Mouse (Mus musculus) midbrain, embryonic 12.5 days (tissue): ENCODE results near the gene Abcg5. TPM values are rescaled to one million over a fixed set of nuclear protein-coding genes. Genes with fewer than 3 reads are reported as not detected.
A peak's percentile ranks its signal among the peaks of the same experiment; 100 is the strongest.

Experiments
- ATAC-seq: fragments of 200-750 bp; cut with Nextera tagmentation; 2 replicates; pipeline ENCODE4 v1.8.0; 2017; ENCODE audit warnings: low read depth, moderate TSS enrichment, moderate library complexity; ENCODE audit not compliant: low FRiP score
- H3K27ac ChIP-seq: fragments of 300-500 bp; sonication (generic); replicated peaks from 2 replicates; pipeline ENCODE4 v1.5.1; 2016; ENCODE audit warnings: mild to moderate bottlenecking
- H3K27me3 ChIP-seq: fragments of 300-500 bp; sonication (generic); 2 replicates; pipeline ENCODE4 v1.6.1; 2016; ENCODE audit warnings: mild to moderate bottlenecking
- H3K36me3 ChIP-seq: fragments of 300-500 bp; sonication (generic); 2 replicates; pipeline ENCODE4 v1.6.1; 2016
- H3K4me1 ChIP-seq: fragments of 300-500 bp; sonication (generic); 2 replicates; pipeline ENCODE4 v1.6.1; 2016
- H3K4me2 ChIP-seq: fragments of 300-500 bp; sonication (generic); replicated peaks from 2 replicates; pipeline ENCODE4 v1.6.1; 2016; ENCODE audit warnings: mild to moderate bottlenecking, moderate library complexity
- H3K4me3 ChIP-seq: fragments of 300-500 bp; sonication (generic); 2 replicates; pipeline ENCODE4 v1.5.1; 2016; ENCODE audit warnings: mild to moderate bottlenecking
- H3K9ac ChIP-seq: fragments of 300-500 bp; sonication (generic); replicated peaks from 2 replicates; pipeline ENCODE4 v1.6.1; 2016; ENCODE audit warnings: mild to moderate bottlenecking, moderate library complexity
- H3K9me3 ChIP-seq: fragments of 300-500 bp; sonication (generic); 2 replicates; pipeline ENCODE4 v1.6.1; 2016; ENCODE audit warnings: mild to moderate bottlenecking
- WGBS: fragments of 180-500 bp; shearing (Covaris S2); methylation state at CpG from one replicate; pipeline ENCODE4 v1.1.7; 2016; 5-methylcytosine and 5-hydroxymethylcytosine counted together
- polyA plus RNA-seq: library from polyadenylated mRNA; unstranded; fragments of >200 nt; fragmentation: Nextera tagmentation; extraction: Ambion mirVana; gene quantifications from 2 replicates; pipeline ENCODE4 v1.2.1, GENCODE M21; 2016

Gene Abcg5
- polyA plus RNA-seq, 1 experiment from 2014 or later: 1.2 TPM

GRCm38 (mm10) chr17:84641893-84642292 lies 40.9 kb downstream of the Abcg5 start:
- no peak overlapping the region for H3K4me2 ChIP-seq
- no peaks in the 10 kb centered on the region for H3K9me3 ChIP-seq
- 30% methylated on average over 3 of the region's 3 CpGs for WGBS
- H3K27me3 ChIP-seq: no peaks in the 10 kb centered on the region
- no peak for ATAC-seq
- no peaks in the 10 kb centered on the region for H3K36me3 ChIP-seq
- no peak overlapping the region for H3K27ac ChIP-seq
- H3K4me3 ChIP-seq: no peak overlapping the region
- H3K4me1 ChIP-seq: peaks cover 21% of the 10 kb centered on the region
- H3K9ac ChIP-seq: no peak overlapping the region

- Histone ChIP-seq H3K9ac (no peak overlapping the region), H3K4me1 (peaks cover 5% of the 10 kb centered on the region), H3K4me3 (no peak overlapping the region), H3K9me3 (no peaks in the 10 kb centered on the region), H3K36me3 (no peaks in the 10 kb centered on the region), H3K27ac (no peak overlapping the region), H3K27me3 (no peaks in the 10 kb centered on the region), H3K4me2 (no peak overlapping the region)
- WGBS: 64% methylated on average over 10 of the region's 10 CpGs
- no peak for ATAC-seq
These were observed 42.9 kb downstream of the Abcg5 start for GRCm38 (mm10) chr17:84639796-84640378.

DNA sequence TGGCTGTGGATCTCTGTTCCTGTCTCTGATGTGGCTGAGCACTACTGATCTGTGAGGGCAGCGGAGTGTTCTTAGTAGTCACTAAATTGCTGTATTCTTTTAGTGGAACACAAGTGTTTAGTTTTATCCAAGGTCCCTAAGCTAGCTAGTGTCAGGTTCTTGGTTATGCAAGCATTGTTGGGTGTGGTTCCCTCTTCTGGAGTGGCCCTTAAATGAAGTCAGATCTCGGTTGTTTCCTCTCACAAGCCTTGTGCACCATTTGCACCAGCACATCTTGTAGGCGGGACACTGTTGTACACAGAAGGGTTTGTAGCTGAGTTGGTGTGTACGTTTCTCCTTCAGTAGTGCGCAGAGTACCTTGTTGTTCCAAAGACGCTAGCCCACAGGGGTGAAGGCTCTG lies 44.8 kb downstream of the Abcg5 start:
- Histone ChIP-seq H3K9me3 (no peaks in the 10 kb centered on the region), H3K27me3 (no peaks in the 10 kb centered on the region), H3K4me1 (no peaks in the 10 kb centered on the region; the same call in 1 of the 2 replicates), H3K4me2 (no peak overlapping the region), H3K4me3 (no peak overlapping the region), H3K9ac (no peak overlapping the region), H3K27ac (no peak overlapping the region), H3K36me3 (no peaks in the 10 kb centered on the region)
- ATAC-seq: no peak
- 92% methylated on average over 6 of the region's 6 CpGs for WGBS

DNA sequence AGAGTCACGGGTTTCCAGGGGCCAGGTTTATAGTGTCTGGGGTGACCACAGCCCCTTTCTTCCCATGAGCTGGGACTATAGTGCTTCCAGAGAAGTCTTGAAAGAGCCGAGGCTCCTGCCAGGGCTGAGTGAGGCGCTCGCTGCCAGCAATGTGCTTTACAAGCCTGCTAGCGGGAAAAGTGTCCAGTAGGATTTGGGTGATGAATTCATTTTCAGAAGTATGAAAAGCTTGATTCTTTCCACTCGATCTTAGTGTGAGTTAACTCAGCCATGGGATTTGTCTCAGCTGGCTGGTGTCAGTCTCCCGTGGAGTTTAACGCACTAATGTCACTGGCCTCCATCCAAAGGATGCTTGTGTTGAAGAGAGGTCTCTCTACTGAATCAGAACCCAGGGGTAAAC lies 46.5 kb downstream of the Abcg5 start:
- 56% methylated on average over 8 of the region's 8 CpGs for WGBS

DNA sequence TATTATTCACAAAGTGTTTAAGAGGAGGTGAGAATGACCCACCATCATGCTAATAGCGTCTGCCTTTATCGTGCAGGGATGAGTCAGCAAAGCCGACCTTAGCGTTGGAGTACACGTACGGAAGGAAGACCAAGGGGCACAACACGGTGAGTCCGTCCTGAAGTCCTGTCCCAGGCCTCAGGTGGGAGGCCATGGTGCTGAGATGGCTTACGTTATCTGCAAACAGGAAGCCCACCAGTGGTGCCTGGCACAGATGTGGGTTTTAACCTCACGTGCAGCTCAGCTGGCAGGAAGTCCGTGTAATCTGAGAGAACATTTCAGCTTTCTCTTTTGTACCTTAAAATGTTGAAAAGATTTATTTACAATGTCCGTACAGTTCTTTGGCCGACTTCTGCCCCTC lies 49.4 kb downstream of the Abcg5 start:
- 88% methylated on average over 13 of the region's 13 CpGs for WGBS
- H3K4me1 ChIP-seq: no peaks in the 10 kb centered on the region
- H3K4me2 ChIP-seq: no peak overlapping the region
- H3K27ac ChIP-seq: no peak overlapping the region
- no peaks in the 10 kb centered on the region for H3K9me3 ChIP-seq
- no peak for ATAC-seq
- no peak overlapping the region for H3K4me3 ChIP-seq
- no peak overlapping the region for H3K9ac ChIP-seq
- no peaks in the 10 kb centered on the region for H3K36me3 ChIP-seq
- H3K27me3 ChIP-seq: no peaks in the 10 kb centered on the region

More for the DNA sequence above, 46.5 kb downstream of the Abcg5 start:
- H3K9ac ChIP-seq: no peak overlapping the region
- ATAC-seq: no peak
- no peaks in the 10 kb centered on the region for H3K9me3 ChIP-seq
- H3K27ac ChIP-seq: no peak overlapping the region
- H3K4me1 ChIP-seq: no peaks in the 10 kb centered on the region; the same call in 1 of the 2 replicates
- H3K27me3 ChIP-seq: no peaks in the 10 kb centered on the region
- no peak overlapping the region for H3K4me3 ChIP-seq
- no peak overlapping the region for H3K4me2 ChIP-seq
- H3K36me3 ChIP-seq: no peaks in the 10 kb centered on the region

DNA sequence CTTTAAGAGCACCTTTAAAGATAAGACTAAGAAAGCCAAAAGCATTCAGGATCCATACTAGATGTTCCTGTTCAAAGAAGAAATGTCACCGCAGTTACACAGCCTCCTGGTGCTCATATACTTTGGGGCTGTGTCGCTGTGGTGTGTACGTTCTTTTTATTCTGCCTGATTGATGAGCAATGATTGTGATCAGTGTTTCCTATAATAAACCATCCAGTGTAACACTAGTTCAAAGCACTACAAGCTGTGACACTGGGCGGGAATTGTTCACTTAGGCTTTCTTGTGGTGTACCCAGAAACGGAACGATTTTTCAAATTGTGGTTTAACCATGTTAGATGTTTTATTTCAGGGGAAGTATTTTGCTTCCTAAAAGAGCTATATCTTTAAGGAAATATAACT lies 51.0 kb downstream of the Abcg5 start:
- Histone ChIP-seq H3K9ac (no peak overlapping the region), H3K27ac (no peak overlapping the region), H3K4me1 (peaks cover 5% of the 10 kb centered on the region), H3K4me2 (no peak overlapping the region), H3K9me3 (no peaks in the 10 kb centered on the region), H3K27me3 (no peaks in the 10 kb centered on the region), H3K4me3 (no peak overlapping the region), H3K36me3 (no peaks in the 10 kb centered on the region)
- WGBS: 93% methylated on average over 6 of the region's 6 CpGs
- ATAC-seq: no peak

GRCm38 (mm10) chr17:84628611-84629010 lies 54.2 kb downstream of the Abcg5 start:
- Histone ChIP-seq H3K4me1 (peaks cover 7% of the 10 kb centered on the region), H3K36me3 (no peaks in the 10 kb centered on the region), H3K4me2 (no peak overlapping the region), H3K27ac (no peak overlapping the region), H3K27me3 (no peaks in the 10 kb centered on the region; the same call in 1 of the 2 replicates), H3K9me3 (no peaks in the 10 kb centered on the region), H3K4me3 (no peak overlapping the region), H3K9ac (no peak overlapping the region)
- 85% methylated on average over 9 of the region's 9 CpGs for WGBS
- ATAC-seq: no peak

- peaks cover 7% of the 10 kb centered on the region for H3K4me1 ChIP-seq
- no peaks in the 10 kb centered on the region for H3K36me3 ChIP-seq
- no peak overlapping the region for H3K9ac ChIP-seq
- 91% methylated on average over 10 of the region's 10 CpGs for WGBS
- ATAC-seq: no peak
- H3K4me2 ChIP-seq: no peak overlapping the region
- no peaks in the 10 kb centered on the region for H3K9me3 ChIP-seq
- no peak overlapping the region for H3K27ac ChIP-seq
- no peaks in the 10 kb centered on the region; the same call in 1 of the 2 replicates for H3K27me3 ChIP-seq
- no peak overlapping the region for H3K4me3 ChIP-seq
These were observed 55.1 kb downstream of the Abcg5 start for GRCm38 (mm10) chr17:84627721-84628120.

- Histone ChIP-seq H3K4me3 (peak overlapping the region; percentile 65), H3K4me2 (peak overlapping the region; percentile 68), H3K9ac (peak overlapping the region; percentile 73), H3K4me1 (peaks cover 7% of the 10 kb centered on the region), H3K27ac (no peak overlapping the region), H3K9me3 (no peaks in the 10 kb centered on the region), H3K27me3 (no peaks in the 10 kb centered on the region; the same call in 1 of the 2 replicates), H3K36me3 (no peaks in the 10 kb centered on the region)
- 32% methylated on average over 9 of the region's 9 CpGs for WGBS
- ATAC-seq: peak; percentile 69
These were observed 55.9 kb downstream of the Abcg5 start for GRCm38 (mm10) chr17:84626857-84627305.

- Histone ChIP-seq H3K9ac (peak within 1 kb of the TSS; percentile 73), H3K4me2 (peak within 1 kb of the TSS; percentile 68), H3K27me3 (no peaks in the 10 kb centered on the region; the same call in 1 of the 2 replicates), H3K4me1 (peaks cover 7% of the 10 kb centered on the region), H3K36me3 (no peaks in the 10 kb centered on the region), H3K4me3 (peak within 1 kb of the TSS; percentile 65), H3K27ac (no peak within 1 kb of the TSS), H3K9me3 (no peaks in the 10 kb centered on the region)
- WGBS: under 1% methylated on average over 23 of the region's 25 CpGs
- ATAC-seq: peak; percentile 97
These were observed 56.4 kb downstream of the Abcg5 start, which contains the start of gene Dync2li1 for GRCm38 (mm10) chr17:84626276-84626856. Gene Dync2li1, plus strand, starts transcription at chr17:84626496.

DNA sequence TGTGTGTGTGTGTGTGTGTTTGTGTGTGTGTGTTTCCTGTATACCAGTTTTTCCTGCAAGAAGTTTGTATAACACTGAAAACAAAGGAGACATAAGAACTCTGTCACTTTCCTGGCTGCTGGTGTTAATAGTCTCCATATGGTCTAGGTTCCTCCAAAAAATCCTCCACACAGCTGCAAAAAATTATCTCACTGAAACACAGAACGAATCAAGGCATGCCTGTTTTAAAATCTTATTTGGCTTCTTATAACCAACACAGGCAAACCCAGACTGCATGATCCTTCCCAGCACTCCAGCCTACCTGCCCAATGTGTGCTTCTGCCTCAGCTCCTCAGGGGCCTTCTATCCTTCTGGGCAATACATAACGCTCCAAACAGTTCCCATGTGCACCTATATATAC lies 59.9 kb downstream of the Abcg5 start:
- H3K9ac ChIP-seq: no peak overlapping the region
- H3K9me3 ChIP-seq: no peaks in the 10 kb centered on the region
- ATAC-seq: no peak
- peaks cover 7% of the 10 kb centered on the region for H3K4me1 ChIP-seq
- H3K27me3 ChIP-seq: no peaks in the 10 kb centered on the region; the same call in 1 of the 2 replicates
- H3K36me3 ChIP-seq: no peaks in the 10 kb centered on the region
- no peak overlapping the region for H3K4me2 ChIP-seq
- WGBS: 71% methylated on average over 2 of the region's 2 CpGs
- H3K4me3 ChIP-seq: no peak overlapping the region
- H3K27ac ChIP-seq: no peak overlapping the region

DNA sequence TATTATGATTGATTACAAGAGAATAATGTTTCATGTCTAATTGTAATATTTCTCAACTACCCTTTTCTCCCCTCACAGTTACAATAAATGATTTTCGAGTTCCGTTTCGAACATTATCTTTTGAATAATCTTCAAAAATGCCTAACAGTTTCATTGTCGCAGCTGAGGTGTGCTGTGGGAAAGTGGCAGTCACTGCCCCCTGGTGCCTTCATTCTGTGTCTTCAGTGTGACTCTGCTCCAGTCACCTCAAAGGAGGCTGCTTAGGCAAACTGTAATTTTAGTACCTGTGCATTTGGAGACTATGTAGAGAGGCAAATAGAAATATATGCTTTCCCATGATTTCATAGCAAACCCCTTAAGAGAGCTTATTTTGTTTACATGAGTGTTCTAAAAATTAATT lies 60.8 kb downstream of the Abcg5 start:
- ATAC-seq: no peak
- H3K9me3 ChIP-seq: no peaks in the 10 kb centered on the region
- H3K27ac ChIP-seq: no peak overlapping the region
- no peaks in the 10 kb centered on the region; the same call in 1 of the 2 replicates for H3K27me3 ChIP-seq
- peaks cover 4% of the 10 kb centered on the region for H3K4me1 ChIP-seq
- no peak overlapping the region for H3K4me3 ChIP-seq
- 88% methylated on average over 4 of the region's 4 CpGs for WGBS
- no peak overlapping the region for H3K4me2 ChIP-seq
- H3K9ac ChIP-seq: no peak overlapping the region
- H3K36me3 ChIP-seq: no peaks in the 10 kb centered on the region
